Mouse (Mus musculus): Measurements from ENCODE around the gene Gdf7.

Gdf7 gene

DNA sequence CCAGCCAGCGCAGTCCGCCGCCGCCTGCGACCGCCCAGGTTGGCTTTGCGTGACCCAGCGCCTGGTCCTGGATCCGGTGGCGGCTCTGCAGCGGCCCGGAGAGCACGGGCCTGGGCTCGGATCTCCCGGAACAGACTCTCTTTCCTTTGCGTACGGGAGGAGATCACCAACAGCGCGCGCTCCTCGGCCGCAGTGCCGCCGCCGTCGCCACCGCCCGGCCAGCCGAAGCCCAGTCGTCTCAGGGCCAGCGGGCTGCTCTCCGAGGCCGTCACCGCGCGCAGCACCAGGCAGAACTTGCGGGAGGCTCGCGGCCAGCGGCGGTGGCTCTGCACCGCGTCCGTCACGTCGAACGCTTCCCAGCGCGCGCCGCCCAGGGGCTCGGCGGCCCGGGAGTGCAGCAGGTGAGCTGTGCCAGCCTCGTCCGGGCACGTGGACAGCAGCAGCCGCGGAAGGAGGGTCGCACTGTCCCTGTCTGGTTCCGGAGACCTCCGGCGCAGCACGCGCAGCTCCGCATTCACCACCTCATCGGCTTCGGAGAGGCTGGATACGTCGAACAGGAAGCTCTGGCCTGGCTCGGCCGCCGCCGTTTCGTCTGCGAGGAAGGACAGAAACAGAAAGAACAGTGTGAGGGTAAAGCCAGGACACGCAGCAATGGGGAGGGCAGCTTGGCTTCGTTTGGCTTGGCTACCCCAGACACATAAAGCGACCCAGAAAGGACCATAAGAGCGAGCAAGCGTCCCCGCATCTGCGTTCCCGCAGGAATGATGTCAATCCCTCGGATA, 3.2 kb downstream of the Gdf7 start:
- no peak for DNase-seq (ENCODE audit: inconsistent ontology term)

DNA sequence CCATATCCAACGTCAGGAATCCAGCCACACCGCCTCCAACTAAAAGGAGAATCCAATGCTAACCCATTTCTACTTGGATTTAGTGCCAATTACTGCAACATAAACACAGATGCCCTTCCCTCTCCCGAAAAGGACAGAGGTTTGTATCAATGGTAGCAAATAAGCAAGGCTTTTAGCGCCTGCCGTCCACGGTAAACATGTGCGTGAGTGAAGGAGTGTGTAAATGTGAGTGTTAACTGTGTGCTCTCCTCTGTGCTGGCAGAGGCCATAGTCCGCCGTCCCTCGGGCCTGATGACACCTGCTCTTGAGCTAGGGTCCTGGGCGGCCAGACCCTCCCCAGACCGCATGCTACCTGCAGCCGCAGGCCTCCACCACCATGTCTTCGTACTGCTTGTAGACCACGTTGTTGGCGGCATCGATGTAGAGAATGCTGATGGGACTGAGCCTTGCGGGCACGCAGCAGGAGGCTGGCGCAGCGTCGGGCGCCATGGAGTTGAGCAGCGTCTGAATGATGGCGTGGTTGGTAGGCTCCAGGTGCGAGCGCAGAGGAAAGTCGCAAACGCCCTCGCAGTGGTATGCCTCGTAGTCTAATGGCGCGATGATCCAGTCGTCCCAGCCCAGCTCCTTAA, 4.1 kb downstream of the Gdf7 start:
- DNase-seq (ENCODE audit: inconsistent ontology term): no peak

DNA sequence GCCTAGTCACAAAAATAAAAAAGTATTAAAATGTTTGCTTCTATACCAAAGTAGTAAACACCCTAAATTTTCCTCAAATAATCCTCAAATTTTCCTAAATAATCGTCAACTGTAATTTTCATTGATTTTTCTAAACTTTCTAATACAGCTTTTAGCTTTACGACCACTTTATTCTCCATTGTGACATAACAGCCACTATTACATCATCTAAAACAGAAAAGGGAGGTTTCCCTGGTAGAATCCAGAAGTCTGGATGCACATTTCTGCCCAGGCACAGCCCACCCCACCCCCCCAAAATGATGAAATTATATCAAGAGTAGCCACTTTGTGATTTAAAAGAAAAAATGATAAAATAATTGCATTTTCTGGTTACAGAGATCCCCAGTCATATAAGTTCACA, 5.6 kb downstream of the Gdf7 start:
- DNase-seq (ENCODE audit: inconsistent ontology term): no peak

DNA sequence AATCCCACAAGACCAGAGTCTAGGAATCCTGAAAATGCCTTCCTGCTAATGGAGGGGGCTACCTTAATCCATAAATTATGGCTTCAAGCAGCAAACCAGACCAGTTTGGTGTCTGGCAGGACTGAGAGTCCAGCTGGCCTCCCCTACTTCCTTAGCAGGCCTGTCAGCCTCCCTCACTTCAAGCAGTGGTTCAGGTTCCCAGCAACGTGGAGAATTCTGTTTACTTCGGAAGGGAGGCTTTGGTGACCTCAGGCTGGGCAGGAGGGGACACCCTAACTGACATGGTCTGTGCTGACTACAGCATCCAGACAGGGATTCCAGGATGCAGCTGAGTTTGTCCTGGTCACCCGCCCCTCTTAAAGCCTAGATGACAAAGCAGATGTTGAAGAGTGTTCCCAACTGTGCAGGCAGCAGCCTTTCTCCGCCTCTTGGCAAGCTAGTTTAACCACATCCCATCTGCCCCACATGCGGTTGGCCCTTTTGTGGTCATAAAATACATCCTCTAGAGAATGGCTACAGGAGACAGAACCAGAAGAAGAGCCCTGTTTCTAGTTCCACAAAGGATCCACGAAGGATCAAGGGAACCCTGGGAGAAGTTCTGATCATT, 6.3 kb downstream of the Gdf7 start:
- no peak for DNase-seq (ENCODE audit: inconsistent ontology term)

DNA sequence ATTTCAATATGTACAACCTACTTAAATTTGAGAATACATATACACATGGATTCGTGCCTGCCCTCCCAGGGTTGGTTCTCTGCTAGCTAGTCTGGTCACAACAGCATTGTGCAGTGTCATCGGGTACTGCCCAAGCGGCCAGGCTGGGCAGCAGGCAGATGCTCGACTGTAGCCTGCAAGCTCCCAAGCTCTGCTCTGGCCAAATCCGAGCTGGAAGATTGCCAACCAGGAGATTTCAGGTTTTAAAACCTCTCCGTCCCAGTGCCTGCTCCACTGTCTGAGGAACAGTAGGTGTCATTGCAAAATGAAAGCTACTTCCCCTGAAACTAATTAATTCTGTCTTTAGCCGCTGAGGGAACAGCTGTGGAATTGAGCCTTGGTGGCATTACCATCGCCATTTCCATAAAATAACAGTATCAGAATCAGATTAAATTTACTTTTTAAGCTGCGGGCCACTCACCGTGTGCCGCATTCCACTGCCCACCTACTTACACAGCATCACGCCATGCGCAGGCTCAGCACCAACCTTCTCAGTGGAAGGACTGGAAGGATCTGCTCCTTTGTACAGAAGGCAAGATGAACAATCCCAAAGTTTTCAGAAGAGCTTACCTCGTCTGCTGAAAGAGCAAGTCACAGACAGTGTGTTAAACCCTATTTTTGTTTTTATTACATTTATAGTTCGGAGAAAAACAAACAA, 10.4 kb downstream of the Gdf7 start:
- DNase-seq (ENCODE audit: inconsistent ontology term): no peak

DNA sequence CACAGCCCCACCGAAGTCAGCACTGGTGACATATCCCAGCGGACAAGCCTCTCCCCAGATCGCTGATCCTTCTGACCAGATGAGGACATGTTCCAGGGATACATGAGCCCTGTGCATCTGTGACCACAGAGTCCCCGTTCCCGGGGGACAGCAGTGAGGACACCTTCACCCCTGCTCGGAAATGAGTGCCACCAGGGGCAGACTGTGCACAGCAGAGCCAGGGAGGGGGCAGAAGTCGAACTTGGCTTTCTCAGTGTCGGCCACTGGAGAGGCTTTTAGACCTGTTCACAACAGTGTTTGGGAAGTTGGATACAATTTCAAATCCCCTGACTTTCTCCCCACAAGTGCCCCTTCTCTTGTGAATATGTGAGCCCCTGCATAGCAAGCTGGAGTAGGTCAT, 12.3 kb downstream of the Gdf7 start:
- DNase-seq (ENCODE audit: inconsistent ontology term): no peak

DNA sequence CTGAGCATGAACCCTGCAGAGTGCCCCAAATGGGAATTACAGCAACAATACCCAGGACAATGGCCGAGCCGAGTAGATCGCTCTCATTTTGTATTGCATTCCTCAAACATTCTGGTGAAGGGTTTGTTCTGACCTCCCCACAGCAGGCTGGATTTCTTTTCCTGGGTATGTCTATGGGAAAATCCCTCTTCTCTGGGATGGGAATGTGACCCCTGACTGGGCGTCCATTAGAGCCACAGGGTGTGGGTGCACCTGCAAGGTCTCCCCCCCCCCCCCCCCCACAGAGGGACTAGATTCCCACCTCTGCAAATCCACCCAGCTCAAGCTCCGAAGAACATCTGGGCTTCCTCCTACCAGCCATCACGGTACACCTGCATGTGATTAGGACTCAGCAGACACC, 12.7 kb downstream of the Gdf7 start:
- DNase-seq (ENCODE audit: inconsistent ontology term): no peak

DNA sequence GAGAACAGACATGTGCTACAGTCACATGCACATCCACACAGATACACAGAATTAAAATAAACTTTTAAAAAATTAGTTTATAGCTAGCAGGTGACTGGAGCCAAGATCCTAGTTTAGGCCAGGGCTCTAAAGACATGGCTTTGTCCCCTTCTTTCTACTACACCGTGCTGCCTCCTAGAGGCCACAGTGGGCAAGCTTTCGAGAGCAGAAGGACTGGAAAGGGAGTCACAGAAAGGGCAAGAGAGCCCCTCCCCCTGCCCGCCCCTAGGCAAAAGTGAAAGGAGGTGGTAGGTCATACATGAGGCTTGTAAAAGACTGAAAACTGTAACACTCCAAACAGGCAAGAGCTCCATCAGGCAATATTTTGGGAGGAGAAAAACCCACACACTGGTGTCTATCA, 13.8 kb downstream of the Gdf7 start:
- DNase-seq (ENCODE audit: inconsistent ontology term): no peak

DNA sequence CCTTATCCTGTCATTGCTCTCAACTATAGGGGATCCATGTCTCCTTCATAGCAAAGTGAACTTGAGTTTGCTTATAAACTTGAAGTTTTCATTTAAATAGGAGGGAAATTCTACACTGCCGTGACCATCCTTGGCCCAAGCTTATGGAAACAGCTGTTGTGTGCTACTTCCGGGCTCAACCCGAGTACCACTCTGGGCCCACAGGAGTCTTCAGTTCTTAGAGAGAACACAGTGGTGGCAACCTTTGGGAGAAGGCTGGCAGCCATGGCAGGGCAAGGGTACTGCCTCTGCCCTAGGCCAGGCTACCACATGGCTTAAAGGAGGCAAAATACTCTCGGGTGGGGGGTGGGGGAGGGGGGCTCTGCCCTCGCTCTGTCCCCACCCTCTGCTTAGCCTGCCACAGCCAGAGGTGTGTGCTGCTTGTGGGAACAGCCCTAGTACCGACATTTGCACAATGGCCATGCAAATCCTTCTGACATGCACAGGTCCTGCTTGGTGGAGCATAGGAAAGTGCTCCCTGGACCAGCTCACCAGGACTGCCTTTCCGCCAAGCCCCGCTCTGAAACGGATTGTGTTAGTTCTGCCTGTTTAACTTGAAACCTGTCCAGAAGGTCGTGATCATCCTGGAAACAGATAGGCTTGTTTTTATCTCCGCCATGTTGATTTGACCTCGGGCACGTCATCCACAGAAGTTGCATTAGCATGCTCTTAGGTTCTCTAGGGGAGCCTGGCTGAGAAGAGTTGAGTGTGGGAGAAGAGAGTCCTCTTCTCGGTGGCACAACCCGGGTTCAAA, 20.3 kb downstream of the Gdf7 start:
- no peak for DNase-seq (ENCODE audit: inconsistent ontology term)

DNA sequence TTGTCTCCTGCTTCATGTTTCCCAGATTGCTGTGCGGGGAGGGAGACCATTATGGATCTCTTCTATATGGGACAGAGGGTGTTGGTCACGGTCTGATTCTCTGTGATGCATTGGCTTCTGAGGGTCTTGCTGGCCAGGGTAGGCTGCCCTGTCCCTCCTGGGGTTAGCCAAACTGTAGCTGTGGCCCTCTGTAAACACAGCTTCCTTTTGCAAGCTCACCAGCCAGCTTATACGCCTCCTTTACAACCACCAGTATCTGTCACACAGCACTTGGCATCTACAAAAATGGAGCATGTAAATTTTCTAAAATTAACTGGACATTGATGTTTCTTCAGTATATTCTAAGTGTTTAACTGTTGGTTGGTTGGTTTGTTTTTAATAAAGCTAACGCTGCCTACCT, 26.3 kb downstream of the Gdf7 start:
- no peak for DNase-seq (ENCODE audit: inconsistent ontology term)

DNA sequence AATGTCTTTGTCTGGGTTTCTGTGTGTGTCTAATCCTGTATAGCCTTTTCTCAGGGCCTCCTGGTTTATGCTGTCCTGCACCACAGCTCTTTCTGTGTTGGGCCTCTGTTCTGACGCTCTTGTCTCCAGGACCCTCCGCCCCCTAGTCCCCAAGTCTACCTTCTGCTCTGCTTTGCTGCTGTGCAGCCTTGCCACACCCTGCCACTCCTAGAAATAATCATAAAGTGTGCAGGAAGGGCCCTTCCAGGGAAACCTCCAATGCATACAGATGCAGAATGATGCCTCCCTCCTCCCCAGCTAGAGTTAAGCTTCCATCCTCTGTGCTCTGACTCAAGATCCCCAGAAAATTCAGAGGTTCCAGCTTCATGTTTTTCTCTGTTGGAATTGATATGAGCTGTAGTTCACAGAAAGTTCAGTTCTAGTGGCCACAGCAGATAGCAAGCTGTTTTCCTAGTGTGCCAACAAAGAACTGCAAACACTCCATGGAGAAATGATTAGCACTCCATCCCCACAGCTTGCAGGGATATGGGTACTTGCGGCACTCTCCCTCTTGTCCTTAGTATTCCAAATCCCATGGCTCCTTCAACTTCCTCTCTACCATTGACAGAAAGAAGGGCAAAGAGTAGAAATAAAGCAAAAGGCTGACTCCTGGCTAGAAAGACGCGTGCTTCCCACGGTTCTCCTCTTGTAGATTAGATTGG, 28.1 kb downstream of the Gdf7 start:
- no peak for DNase-seq (ENCODE audit: inconsistent ontology term)

DNA sequence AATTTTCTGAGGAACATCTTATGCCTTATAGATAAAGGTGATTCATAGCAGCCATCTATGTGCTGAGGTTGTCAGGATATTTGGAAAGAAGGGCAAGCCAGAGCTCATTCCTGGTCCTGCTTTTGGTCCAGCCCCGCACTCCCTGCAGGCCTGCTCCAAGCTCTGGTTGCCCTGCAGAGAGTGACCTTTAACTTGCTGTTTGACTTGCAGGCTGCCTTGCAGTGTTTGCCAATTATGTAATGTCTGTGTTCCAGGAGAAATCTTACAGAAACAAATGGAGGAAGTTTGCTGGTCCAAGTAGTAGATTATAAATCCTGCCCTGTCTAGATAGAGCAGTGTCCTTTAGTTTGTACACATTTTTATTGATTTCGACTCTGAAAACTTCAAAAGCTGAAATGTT, 30.3 kb downstream of the Gdf7 start:
- DNase-seq (ENCODE audit: inconsistent ontology term): no peak

DNA sequence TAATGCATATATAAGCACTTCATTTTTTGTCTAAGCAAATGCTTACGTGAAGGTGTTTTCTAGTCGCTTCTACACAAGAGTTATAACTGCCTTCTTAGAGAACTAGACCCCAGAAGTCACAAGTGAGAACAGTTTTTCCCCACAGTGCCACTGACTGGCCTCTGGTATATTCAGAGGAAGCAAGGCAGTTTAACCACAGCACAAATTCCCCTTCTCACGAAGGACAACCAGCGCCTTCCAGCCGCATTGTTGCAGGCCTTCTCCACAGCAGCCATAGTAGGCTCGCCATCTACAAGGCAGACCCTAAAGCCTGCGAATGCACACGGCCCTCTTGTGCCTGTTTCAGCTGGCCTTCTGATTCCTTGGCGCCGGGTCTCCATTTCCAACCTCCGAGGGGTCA, 32.1 kb downstream of the Gdf7 start:
- DNase-seq (ENCODE audit: inconsistent ontology term): no peak

DNA sequence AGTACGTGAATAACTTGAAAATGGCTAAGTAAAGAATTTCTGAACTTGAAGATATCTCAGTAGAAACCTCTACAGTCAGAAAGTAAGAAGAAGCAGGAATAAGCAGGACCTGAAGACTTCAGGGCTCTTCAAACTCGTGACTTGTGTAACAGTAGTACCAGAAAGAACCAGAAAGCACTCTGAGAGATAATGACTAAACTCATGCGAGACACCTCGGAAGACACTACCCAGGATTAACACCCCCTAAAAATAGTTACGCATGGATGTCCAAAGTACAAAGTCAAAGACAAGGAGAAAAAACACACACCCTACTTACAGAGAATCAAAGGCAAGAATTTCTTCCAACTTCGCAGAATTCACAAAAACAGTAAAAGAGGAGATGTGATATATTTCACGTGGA, 35.4 kb downstream of the Gdf7 start:
- no peak for DNase-seq (ENCODE audit: inconsistent ontology term)

DNA sequence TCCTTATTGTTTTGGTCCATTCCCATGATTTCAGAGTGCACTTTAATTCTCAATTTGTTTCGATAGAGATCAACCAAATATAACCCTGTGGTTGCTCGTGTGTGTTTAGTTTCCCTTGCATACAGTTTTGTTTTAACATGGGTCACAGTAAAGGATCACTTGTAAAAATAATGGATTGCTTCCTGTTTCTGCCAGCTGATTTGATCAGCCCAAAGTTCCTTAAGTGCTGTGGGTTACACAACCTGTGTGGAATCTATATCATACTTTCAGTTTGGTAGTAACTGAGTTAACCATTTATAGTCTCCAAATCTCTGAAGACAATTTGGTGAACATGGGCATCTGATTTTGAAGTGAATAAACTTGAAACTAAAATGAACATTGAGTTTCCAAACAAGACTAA, 41.5 kb downstream of the Gdf7 start:
- DNase-seq (ENCODE audit: inconsistent ontology term): no peak
